Mouse (Mus musculus) heart, postnatal 0 days (tissue): ENCODE measurements around the gene Nuak2.

Experiments
- CTCF ChIP-seq: IDR thresholded peaks from 2 replicates; pipeline ENCODE4 v1.5.1; 2016; ENCODE audit warnings: antibody characterized with exemption, control low read depth, low read depth
- EP300 ChIP-seq: IDR thresholded peaks from 2 replicates; pipeline ENCODE4 v1.6.1; 2016; ENCODE audit warnings: antibody characterized with exemption, low read depth

DNA sequence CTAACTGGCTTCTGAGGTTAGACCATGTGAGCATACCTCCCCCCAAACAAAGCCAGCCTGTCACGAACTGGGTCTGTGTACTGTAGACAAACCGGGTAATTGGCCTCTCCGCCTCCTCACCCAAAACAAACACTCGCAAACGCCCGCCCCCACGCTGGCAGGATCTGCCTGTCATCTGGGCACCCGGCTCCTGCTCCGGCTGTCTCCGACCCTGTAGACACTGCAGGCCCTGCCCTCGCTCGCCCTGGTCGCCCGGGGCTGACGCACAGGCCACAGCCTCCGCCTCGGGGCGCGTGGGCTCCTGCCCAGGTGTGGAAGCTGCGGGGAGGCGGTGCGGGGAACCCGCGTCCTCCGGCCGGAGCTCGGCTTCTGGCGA lies 17.5 kb upstream of the Nuak2 start, which contains the start of gene Klhdc8a:
- TF ChIP-seq CTCF = no peak
- no peak for TF ChIP-seq EP300
